Mouse (Mus musculus) gastrocnemius, adult 18-20 months (tissue): ENCODE measurements around the gene Inka2. TPM values are rescaled to one million over a fixed set of nuclear protein-coding genes. Genes with fewer than 3 reads are reported as not detected.

Source experiments
- total RNA-seq, 2 experiments: library from RNA; stranded (reverse); gene quantifications; 2 replicates each; pipeline ENCODE4 v1.2.3; 2021

The Inka2 gene
- total RNA-seq, 2 experiments from 2014 or later, result 2.4 to 2.7 TPM

Other genes starting within 250 kb of the Inka2 start
- gene Ddx20, start 17.0 kb upstream of the Inka2 start, total RNA-seq, result 10 to 100 TPM in 1 of 2 experiments, 1 to 10 TPM in 1; 8.7 to 11.0 TPM
- 10 to 100 TPM; 74.1 to 94.9 TPM for gene Rap1a, start 96.7 kb downstream of the Inka2 start, total RNA-seq
- gene Adora3, start 166.3 kb downstream of the Inka2 start, total RNA-seq, result not detected
- not detected for gene Tmigd3, start 166.3 kb downstream of the Inka2 start, total RNA-seq
- gene I830077J02Rik, start 228.1 kb downstream of the Inka2 start, total RNA-seq, result under 1 TPM; 0.07 to 0.34 TPM